11 mouse cellular contexts compared by ENCODE assay signal in the genomic region with DNA sequence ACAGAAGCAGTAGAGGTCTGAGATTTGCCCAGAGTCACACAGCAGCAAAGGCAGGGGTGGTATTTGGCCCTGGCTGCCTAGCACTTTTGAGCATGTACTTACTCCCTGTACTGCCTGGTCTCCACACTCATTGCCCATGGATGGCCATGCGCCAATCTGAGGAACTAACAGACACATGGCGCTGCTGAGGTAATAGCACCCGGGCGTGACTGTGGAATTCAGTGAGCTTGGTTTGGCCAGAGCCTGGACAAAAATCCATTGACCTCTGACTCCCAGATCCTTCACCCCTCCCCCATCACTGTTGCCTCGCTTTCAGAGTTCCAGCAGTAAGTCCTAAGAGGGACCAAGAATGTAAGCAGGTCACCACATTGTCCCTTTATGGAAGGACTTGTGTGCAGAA.
A peak's percentile ranks its signal among the peaks of the same experiment; 100 is the strongest.
DNase-seq lines count a peak whose midpoint lies in the region.
"Had no signal": no experiment of that assay in that cellular context is flagged by ENCODE, and none has a peak within 500 bp of the region (broad histone marks: within the 10 kb centered on the region; RNA-seq: fewer than 3 reads in every experiment).

No protein-coding gene starts in this region.

- peak; percentile 19 for DNase-seq in gastrocnemius, postnatal 14 days
- no peak for DNase-seq in gastrocnemius, postnatal 36 days
- peak; percentile 13 for DNase-seq in testis, postnatal 14 days (ENCODE audit: low spot score)
- DNase-seq in testis, postnatal 10 days (ENCODE audit: low spot score): no peak
- peak; percentile 60 for DNase-seq in kidney, adult 9 months
- no peak for DNase-seq in urinary bladder, postnatal 36 days (ENCODE audit: low spot score in 2 of 2)
- DNase-seq in right cerebral cortex, postnatal 14 days: no peak
- DNase-seq: adrenal gland, postnatal 36 days; heart, adult 11 months; layer of hippocampus, postnatal 36 days; lung, adult 2 months had no signal

- intact Hi-C loops in gastrocnemius, postnatal 14 days (cut with DNase I; ENCODE audit: low total_unique reads): no loop called here
- intact Hi-C loops in gastrocnemius, postnatal 36 days (cut with DNase I): no loop called here

Comparison
In these comparisons a context has a peak if more than half of its experiments do, and no peak if none do; other contexts are left out.
1. DNase-seq: peak in gastrocnemius, postnatal 14 days (single experiment), testis, postnatal 14 days (single experiment) and kidney, adult 9 months (single experiment); none in gastrocnemius, postnatal 36 days (0 of 2), testis, postnatal 10 days (single experiment), urinary bladder, postnatal 36 days (0 of 2) and right cerebral cortex, postnatal 14 days (single experiment).